Mouse (Mus musculus): ENCODE data around the gene Stra6l. TPM values are rescaled to one million over a fixed set of nuclear protein-coding genes. Genes with fewer than 3 reads are reported as not detected.
A peak's percentile ranks its signal among the peaks of the same experiment; 100 is the strongest.

Stra6l gene
- total RNA-seq (2014; rRNA removed) (0.07 and 0.26 TPM in 2 replicates), polyA plus RNA-seq (2015; fragmentation: Nextera tagmentation; extraction: Ambion mirVana) (0.11 and 0.20 TPM in 2 replicates)

DNA sequence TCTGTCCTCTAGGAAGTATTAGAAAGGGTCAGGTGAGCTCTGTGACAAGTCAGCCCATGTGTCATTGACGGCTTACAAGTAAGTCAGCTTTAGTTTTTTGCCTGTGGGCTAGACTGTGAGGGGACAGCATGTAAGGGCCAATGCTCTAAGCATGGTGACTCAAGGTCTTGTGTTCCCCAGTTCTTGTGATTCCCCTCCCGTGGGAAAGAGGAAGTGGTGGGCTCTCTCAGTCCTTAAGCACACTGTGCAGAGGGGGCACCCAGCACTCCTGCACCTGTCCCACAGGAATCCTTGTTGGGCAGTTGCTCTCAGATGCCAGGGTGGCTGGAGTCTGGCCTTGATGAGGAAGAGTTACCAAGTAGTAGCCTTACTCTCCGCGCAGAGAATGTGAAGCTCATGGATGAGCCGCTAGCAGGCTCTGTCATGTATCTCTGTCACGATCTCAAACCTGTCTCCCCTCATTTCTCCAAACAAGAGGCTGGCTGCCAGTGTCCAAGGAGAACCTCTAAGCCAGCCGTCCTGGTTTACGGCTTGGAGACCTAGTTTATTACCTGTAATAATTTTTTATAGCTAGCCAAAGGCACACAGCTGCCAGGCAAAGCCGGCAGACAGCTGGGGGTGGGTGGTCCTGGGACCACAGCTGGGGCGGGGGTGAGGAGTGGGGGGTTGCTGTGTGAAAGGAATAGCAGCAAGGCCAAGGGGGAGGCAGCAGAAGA lies at the start of gene Stra6l:
TSS of gene Stra6l (plus strand) at position 556 of the 716 bp plus-strand sequence.
- no peaks in the 10 kb centered on the region for H3K36me3 ChIP-seq (ENCODE audit: insufficient read depth, low read length)
- H3K9ac ChIP-seq (replicated peaks; ENCODE audit: low read length) = no peak within 1 kb of the TSS
- no peak within 1 kb of the TSS for H3K4me3 ChIP-seq (ENCODE audit: low read length)
- no peaks in the 10 kb centered on the region for H3K27me3 ChIP-seq (ENCODE audit: insufficient read depth, low read length)
- WGBS = 65% methylated on average over 10 of the region's 10 CpGs
- DNase-seq (ENCODE audit: low spot score) (no peak), ATAC-seq (no peak)
- TF ChIP-seq CTCF (IDR thresholded peaks at IDR 0.05; ENCODE audit: low read depth) = no peak
- no peak within 1 kb of the TSS for H3K27ac ChIP-seq
- H3K4me1 ChIP-seq (ENCODE audit: insufficient read depth, low read length) = no peaks in the 10 kb centered on the region
- no peaks in the 10 kb centered on the region for H3K9me3 ChIP-seq (ENCODE audit: low read length)
- no peak within 1 kb of the TSS for H3K4me2 ChIP-seq (ENCODE audit: low read depth, low read length)

DNA sequence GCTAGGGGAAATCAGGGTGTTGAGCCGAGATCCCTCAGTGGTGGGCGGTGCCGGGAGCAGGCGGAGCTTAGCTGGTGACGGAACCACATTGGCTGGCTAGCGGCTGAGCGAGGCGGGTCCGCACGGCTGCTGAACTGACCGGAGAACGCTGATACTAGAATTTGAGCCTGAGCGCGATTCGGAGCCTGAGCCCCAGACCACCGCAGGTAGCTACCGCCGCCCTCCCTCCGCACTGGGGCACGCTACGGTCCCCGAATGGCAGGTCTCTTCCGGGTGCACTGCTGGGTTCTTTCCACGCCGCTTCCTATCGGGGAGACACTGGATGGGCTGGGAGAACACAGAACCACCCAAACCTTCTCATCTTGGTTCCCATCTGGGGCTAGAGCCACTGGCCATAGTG lies 49.5 kb upstream of the Stra6l start, which contains the start of gene Aldh1b1:
TSS of gene Aldh1b1 (plus strand) at position 59 of the 400 bp plus-strand sequence.
- ATAC-seq (peak; percentile 89), DNase-seq (ENCODE audit: low spot score) (peak; percentile 81)
- H3K27me3 ChIP-seq (ENCODE audit: insufficient read depth, low read length) = no peaks in the 10 kb centered on the region
- TF ChIP-seq CTCF (IDR thresholded peaks at IDR 0.05; ENCODE audit: low read depth) = no peak
- H3K36me3 ChIP-seq (ENCODE audit: insufficient read depth, low read length) = no peaks in the 10 kb centered on the region
- peak within 1 kb of the TSS; percentile 49 for H3K9ac ChIP-seq (replicated peaks; ENCODE audit: low read length)
- H3K4me3 ChIP-seq (ENCODE audit: low read length) = peak within 1 kb of the TSS; percentile 48
- peak within 1 kb of the TSS; percentile 88 for H3K4me2 ChIP-seq (ENCODE audit: low read depth, low read length)
- H3K27ac ChIP-seq = no peak within 1 kb of the TSS
- H3K4me1 ChIP-seq (ENCODE audit: insufficient read depth, low read length) = no peaks in the 10 kb centered on the region
- no peaks in the 10 kb centered on the region for H3K9me3 ChIP-seq (ENCODE audit: low read length)
- WGBS = 1% methylated on average over 26 of the region's 26 CpGs

DNA sequence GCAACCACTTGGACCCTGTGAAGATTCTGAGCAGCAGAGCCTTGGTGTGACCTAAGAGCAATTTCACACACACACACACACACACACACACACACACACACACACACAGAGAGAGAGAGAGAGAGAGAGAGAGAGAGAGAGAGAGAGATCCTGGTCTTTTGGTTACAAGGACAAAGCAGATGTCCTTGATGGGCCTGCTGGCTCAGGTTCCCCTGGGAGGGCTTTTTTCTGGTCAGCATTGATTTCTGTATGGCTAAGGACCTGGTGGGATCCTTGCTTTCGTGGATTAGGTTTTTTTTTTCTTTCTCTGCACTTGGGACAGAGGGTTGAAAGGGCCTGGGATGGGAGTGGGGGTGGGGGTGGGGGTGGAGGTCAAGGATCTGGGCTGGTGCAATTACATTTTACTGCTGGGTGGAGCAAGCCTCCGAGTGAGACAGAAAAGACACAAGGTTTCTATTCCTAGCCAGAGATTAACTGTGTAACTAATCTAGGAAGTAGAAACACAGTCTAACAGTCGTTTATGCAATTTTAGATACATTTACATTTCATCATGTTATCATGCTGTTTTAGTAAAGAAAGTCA lies 48.4 kb upstream of the Stra6l start:
- Histone ChIP-seq H3K27ac (no peak overlapping the region), H3K4me3 (ENCODE audit: low read length) (no peak overlapping the region), H3K4me1 (ENCODE audit: insufficient read depth, low read length) (no peaks in the 10 kb centered on the region), H3K36me3 (ENCODE audit: insufficient read depth, low read length) (no peaks in the 10 kb centered on the region), H3K9ac (replicated peaks; ENCODE audit: low read length) (no peak overlapping the region), H3K27me3 (ENCODE audit: insufficient read depth, low read length) (no peaks in the 10 kb centered on the region), H3K4me2 (ENCODE audit: low read depth, low read length) (no peak overlapping the region), H3K9me3 (ENCODE audit: low read length) (no peaks in the 10 kb centered on the region)
- 35% methylated on average over 3 of the region's 3 CpGs for WGBS
- no peak for TF ChIP-seq CTCF (IDR thresholded peaks at IDR 0.05; ENCODE audit: low read depth)
- DNase-seq (ENCODE audit: low spot score) (no peak), ATAC-seq (no peak)

DNA sequence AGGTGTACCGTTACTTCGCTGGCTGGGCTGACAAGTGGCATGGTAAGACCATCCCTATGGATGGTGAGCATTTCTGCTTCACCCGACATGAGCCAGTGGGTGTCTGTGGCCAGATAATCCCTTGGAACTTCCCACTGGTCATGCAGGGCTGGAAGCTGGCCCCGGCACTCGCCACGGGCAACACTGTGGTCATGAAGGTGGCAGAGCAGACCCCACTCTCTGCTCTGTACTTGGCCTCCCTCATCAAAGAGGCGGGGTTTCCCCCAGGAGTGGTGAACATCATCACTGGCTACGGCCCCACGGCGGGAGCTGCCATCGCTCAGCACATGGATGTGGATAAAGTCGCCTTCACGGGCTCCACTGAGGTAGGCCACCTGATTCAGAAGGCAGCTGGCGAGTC lies 45.6 kb upstream of the Stra6l start:
- Histone ChIP-seq H3K27ac (no peak overlapping the region), H3K4me3 (ENCODE audit: low read length) (no peak overlapping the region), H3K4me2 (ENCODE audit: low read depth, low read length) (no peak overlapping the region), H3K9ac (replicated peaks; ENCODE audit: low read length) (no peak overlapping the region), H3K36me3 (ENCODE audit: insufficient read depth, low read length) (no peaks in the 10 kb centered on the region), H3K4me1 (ENCODE audit: insufficient read depth, low read length) (no peaks in the 10 kb centered on the region), H3K27me3 (ENCODE audit: insufficient read depth, low read length) (no peaks in the 10 kb centered on the region), H3K9me3 (ENCODE audit: low read length) (no peaks in the 10 kb centered on the region)
- no peak for TF ChIP-seq CTCF (IDR thresholded peaks at IDR 0.05; ENCODE audit: low read depth)
- WGBS = 93% methylated on average over 14 of the region's 14 CpGs
- no peak for DNase-seq (ENCODE audit: low spot score)
- ATAC-seq = no peak

DNA sequence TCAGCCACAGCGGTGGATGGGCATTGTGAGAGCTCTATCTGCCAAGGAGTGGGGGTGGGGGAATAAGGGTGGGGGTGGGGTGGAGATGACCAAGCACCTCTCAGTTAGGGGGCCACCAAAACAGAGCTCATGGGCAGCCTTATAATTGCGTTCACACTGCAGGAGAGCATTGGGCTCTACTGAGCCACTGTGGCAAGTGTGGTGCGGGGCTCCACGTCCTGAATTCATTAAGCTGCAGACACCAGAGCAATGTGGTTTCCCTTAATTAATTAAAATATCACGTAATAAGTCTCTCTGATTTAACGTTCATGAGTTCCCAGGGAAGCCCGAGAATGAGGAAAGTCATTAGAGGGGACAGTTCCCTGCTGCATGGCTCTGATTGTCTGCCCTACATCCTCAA lies 40.4 kb upstream of the Stra6l start:
- Histone ChIP-seq H3K27ac (no peak overlapping the region), H3K27me3 (ENCODE audit: insufficient read depth, low read length) (no peaks in the 10 kb centered on the region), H3K9me3 (ENCODE audit: low read length) (no peaks in the 10 kb centered on the region), H3K4me2 (ENCODE audit: low read depth, low read length) (no peak overlapping the region), H3K4me3 (ENCODE audit: low read length) (no peak overlapping the region), H3K9ac (replicated peaks; ENCODE audit: low read length) (no peak overlapping the region), H3K4me1 (ENCODE audit: insufficient read depth, low read length) (no peaks in the 10 kb centered on the region), H3K36me3 (ENCODE audit: insufficient read depth, low read length) (no peaks in the 10 kb centered on the region)
- TF ChIP-seq CTCF (IDR thresholded peaks at IDR 0.05; ENCODE audit: low read depth) = no peak
- ATAC-seq (peak; percentile 55), DNase-seq (ENCODE audit: low spot score) (no peak)
- 29% methylated on average over 7 of the region's 7 CpGs for WGBS

DNA sequence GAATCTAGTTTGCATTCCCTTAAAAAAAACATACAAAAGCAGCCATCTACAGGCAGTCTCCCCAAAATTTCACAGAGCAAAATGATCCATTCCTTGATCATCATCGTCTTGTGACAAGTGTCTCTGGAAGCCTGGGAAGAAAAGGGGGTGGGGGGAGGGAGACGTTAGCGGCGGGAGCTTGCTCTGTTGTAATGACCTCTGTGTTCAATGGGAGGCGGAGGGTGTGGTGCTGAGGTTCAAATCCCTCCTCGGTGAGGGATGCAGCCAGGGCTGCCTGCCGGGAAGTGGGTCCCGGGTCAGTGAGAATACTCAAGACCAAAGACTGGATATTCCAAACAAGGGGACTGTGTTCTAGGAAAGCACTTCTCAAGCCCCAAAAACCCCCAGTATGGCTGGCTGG lies 37.2 kb upstream of the Stra6l start:
- Histone ChIP-seq H3K27ac (no peak overlapping the region), H3K36me3 (ENCODE audit: insufficient read depth, low read length) (no peaks in the 10 kb centered on the region), H3K9me3 (ENCODE audit: low read length) (no peaks in the 10 kb centered on the region), H3K4me3 (ENCODE audit: low read length) (no peak overlapping the region), H3K27me3 (ENCODE audit: insufficient read depth, low read length) (no peaks in the 10 kb centered on the region), H3K4me1 (ENCODE audit: insufficient read depth, low read length) (no peaks in the 10 kb centered on the region), H3K9ac (replicated peaks; ENCODE audit: low read length) (no peak overlapping the region), H3K4me2 (ENCODE audit: low read depth, low read length) (no peak overlapping the region)
- ATAC-seq (no peak), DNase-seq (ENCODE audit: low spot score) (no peak)
- TF ChIP-seq CTCF (IDR thresholded peaks at IDR 0.05; ENCODE audit: low read depth) = no peak
- WGBS = 21% methylated on average over 8 of the region's 8 CpGs

DNA sequence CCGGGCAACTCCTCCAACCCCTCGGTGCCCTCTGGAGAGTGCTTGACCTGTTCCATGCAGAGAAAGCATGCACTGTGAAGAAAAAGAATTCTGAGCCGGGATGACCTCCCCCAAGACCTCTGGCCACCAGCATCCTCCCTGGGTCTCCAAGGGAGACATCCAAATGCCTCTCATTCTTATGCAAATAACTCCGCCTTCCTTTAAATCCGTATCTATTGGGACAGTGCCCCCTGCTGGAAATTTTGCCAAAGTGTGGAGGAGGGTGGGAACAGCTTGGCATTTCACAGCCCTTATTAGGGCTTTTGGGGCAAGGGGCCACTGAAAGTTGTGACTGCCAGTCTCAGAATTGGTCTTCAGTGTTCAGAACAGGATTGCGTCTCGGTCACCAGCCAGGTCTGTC lies 32.9 kb upstream of the Stra6l start:
- TF ChIP-seq CTCF (IDR thresholded peaks at IDR 0.05; ENCODE audit: low read depth) = peak; percentile 72
- no peak overlapping the region for H3K27ac ChIP-seq
- 25% methylated on average over 7 of the region's 7 CpGs for WGBS
- H3K27me3 ChIP-seq (ENCODE audit: insufficient read depth, low read length) = no peaks in the 10 kb centered on the region
- no peaks in the 10 kb centered on the region for H3K36me3 ChIP-seq (ENCODE audit: insufficient read depth, low read length)
- no peaks in the 10 kb centered on the region for H3K9me3 ChIP-seq (ENCODE audit: low read length)
- H3K4me3 ChIP-seq (ENCODE audit: low read length) = no peak overlapping the region
- H3K4me2 ChIP-seq (ENCODE audit: low read depth, low read length) = no peak overlapping the region
- no peak for ATAC-seq
- peak; percentile 78 for DNase-seq (ENCODE audit: low spot score)
- peaks cover 11% of the 10 kb centered on the region; the same call in 1 of the 2 replicates for H3K4me1 ChIP-seq (ENCODE audit: insufficient read depth, low read length)
- no peak overlapping the region for H3K9ac ChIP-seq (replicated peaks; ENCODE audit: low read length)
